Mouse (Mus musculus) heart, embryonic 15.5 days (tissue): ENCODE results near the gene Gm3402. TPM values are rescaled to one million over a fixed set of nuclear protein-coding genes. Genes with fewer than 3 reads are reported as not detected.
"Not testable (repeated sequence)": the region's sequence is repeated elsewhere in the genome, so short reads cannot be mapped to it uniquely, and the experiment has no call there.

Experiments
- ATAC-seq: fragments of 200-750 bp; cut with Nextera tagmentation; replicated peaks from 2 replicates; pipeline ENCODE4 v1.8.0; 2017; ENCODE audit warnings: low read depth, moderate TSS enrichment; ENCODE audit not compliant: insufficient number of reproducible peaks, insufficient read depth, low FRiP score
- H3K27ac ChIP-seq: fragments of 300-500 bp; sonication (generic); 2 replicates; pipeline ENCODE4 v1.5.1; 2015; ENCODE audit warnings: mild to moderate bottlenecking, inconsistent platforms
- H3K27me3 ChIP-seq: fragments of 300-500 bp; sonication (generic); 2 replicates; pipeline ENCODE4 v1.6.1; 2015; ENCODE audit warnings: inconsistent platforms
- H3K36me3 ChIP-seq: fragments of 300-500 bp; sonication (generic); 2 replicates; pipeline ENCODE4 v1.6.1; 2015; ENCODE audit warnings: mild to moderate bottlenecking, inconsistent platforms
- H3K4me1 ChIP-seq: fragments of 300-500 bp; sonication (generic); replicated peaks from 2 replicates; pipeline ENCODE4 v1.6.1; 2015; ENCODE audit warnings: inconsistent platforms
- H3K4me2 ChIP-seq: fragments of 300-500 bp; sonication (generic); 2 replicates; pipeline ENCODE4 v1.6.1; 2015; ENCODE audit warnings: inconsistent platforms, mild to moderate bottlenecking, moderate library complexity
- H3K4me3 ChIP-seq: fragments of 300-500 bp; sonication (generic); 2 replicates; pipeline ENCODE4 v1.5.1; 2015; ENCODE audit warnings: mild to moderate bottlenecking, inconsistent platforms
- H3K9ac ChIP-seq: fragments of 300-500 bp; sonication (generic); 2 replicates; pipeline ENCODE4 v1.6.1; 2015; ENCODE audit warnings: mild to moderate bottlenecking, inconsistent platforms
- H3K9me3 ChIP-seq: fragments of 300-500 bp; sonication (generic); replicated peaks from 2 replicates; pipeline ENCODE4 v1.6.1; 2016; ENCODE audit warnings: inconsistent platforms
- WGBS: fragments of 180-500 bp; shearing (Covaris S2); methylation state at CpG from one replicate; pipeline ENCODE4 v1.1.7; 2015; ENCODE audit warnings: mixed read lengths; 5-methylcytosine and 5-hydroxymethylcytosine counted together
- polyA plus RNA-seq: library from polyadenylated mRNA; unstranded; fragments of >200 nt; fragmentation: Nextera tagmentation; extraction: Ambion mirVana; gene quantifications from 2 replicates; pipeline ENCODE4 v1.2.1, GENCODE M21; 2015

Gm3402 gene
- polyA plus RNA-seq, 1 experiment from 2014 or later = not detected

DNA sequence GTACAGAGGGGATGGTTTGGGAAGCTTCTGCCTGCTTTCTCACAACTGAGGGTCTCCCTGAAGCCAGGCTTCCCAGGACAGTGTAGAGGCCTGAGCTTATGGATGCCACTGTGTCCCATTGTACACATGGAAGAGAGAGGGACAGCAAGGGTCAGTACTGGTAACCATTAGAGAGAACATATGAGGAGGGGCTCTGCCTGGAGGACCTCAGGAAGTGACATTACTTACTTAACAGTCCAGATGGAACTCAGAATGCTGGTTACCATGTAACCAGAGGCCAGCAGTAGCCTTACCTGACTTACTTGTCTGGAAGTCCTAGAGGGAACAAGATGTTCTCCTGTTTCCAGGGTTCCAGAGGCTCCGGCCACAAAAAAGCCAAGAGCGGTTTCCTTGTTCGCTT lies 23.4 kb downstream of the Gm3402 start, which contains the start of gene Gm3409:
TSS of gene Gm3409 (plus strand) at position 301 of the 400 bp plus-strand sequence.
- not testable (repeated sequence) for H3K9me3 ChIP-seq, H3K4me1 ChIP-seq, H3K4me3 ChIP-seq, H3K4me2 ChIP-seq, H3K36me3 ChIP-seq, H3K27ac ChIP-seq, H3K9ac ChIP-seq, ATAC-seq, H3K27me3 ChIP-seq
- WGBS = 90% methylated on average over 3 of the region's 3 CpGs

DNA sequence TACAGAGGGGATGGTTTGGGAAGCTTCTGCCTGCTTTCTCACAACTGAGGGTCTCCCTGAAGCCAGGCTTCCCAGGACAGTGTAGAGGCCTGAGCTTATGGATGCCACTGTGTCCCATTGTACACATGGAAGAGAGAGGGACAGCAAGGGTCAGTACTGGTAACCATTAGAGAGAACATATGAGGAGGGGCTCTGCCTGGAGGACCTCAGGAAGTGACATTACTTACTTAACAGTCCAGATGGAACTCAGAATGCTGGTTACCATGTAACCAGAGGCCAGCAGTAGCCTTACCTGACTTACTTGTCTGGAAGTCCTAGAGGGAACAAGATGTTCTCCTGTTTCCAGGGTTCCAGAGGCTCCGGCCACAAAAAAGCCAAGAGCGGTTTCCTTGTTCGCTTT lies 41.9 kb downstream of the Gm3402 start, which contains the start of gene Gm3415:
TSS of gene Gm3415 (plus strand) at position 301 of the 400 bp plus-strand sequence.
- H3K36me3 ChIP-seq, ATAC-seq, H3K4me1 ChIP-seq, H3K27ac ChIP-seq, H3K4me2 ChIP-seq, H3K9ac ChIP-seq, H3K27me3 ChIP-seq, H3K9me3 ChIP-seq, H3K4me3 ChIP-seq: not testable (repeated sequence)
- no CpG with 5 or more reads among the region's 3 CpGs for WGBS

DNA sequence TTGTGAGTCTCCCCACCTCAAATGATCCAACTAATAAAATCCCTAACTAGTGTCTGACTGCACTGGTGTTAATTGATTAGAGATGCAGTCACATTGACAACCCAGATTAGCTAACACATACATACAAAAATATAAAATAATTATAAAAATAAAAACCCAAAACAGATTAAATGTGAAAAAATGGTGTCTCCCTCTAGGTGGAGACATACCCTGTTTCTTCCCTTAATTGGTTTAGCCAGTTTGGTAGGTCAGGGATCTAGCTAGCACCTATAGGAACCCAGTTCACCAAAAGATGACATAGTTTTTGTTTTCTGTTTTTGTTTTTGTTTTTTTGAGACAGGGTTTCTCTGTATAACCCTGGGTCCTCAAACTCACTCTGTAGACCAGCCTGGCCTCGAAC lies 50.3 kb downstream of the Gm3402 start:
- no peaks in the 10 kb centered on the region for H3K27me3 ChIP-seq
- no peak for ATAC-seq
- no peak overlapping the region for H3K4me3 ChIP-seq
- peaks cover 3% of the 10 kb centered on the region for H3K9me3 ChIP-seq
- no peaks in the 10 kb centered on the region for H3K4me1 ChIP-seq
- whole genome bisulfite sequencing = 65% methylated on average over 1 of the region's 1 CpGs
- H3K36me3 ChIP-seq = no peaks in the 10 kb centered on the region
- no peak overlapping the region for H3K27ac ChIP-seq
- no peak overlapping the region for H3K9ac ChIP-seq
- H3K4me2 ChIP-seq = no peak overlapping the region

Other genes with a start within 250 kb of the Gm3402 start
- 0.11 and 0.37 TPM in 2 replicates for gene Wasf3, start 129.1 kb upstream of the Gm3402 start, polyA plus RNA-seq
- gene Gm6408, start 32.2 kb upstream of the Gm3402 start, polyA plus RNA-seq = not detected in 2 replicates
- gene Gm6370, start 22.8 kb upstream of the Gm3402 start, polyA plus RNA-seq = not detected in 2 replicates
- gene 4930449I24Rik, start 11.7 kb upstream of the Gm3402 start, polyA plus RNA-seq = not detected in 2 replicates
- gene Gm3404, start 11.7 kb downstream of the Gm3402 start, polyA plus RNA-seq = not detected in 2 replicates
- not detected in 2 replicates for gene Gm3409, start 23.5 kb downstream of the Gm3402 start, polyA plus RNA-seq
- not detected in 2 replicates for gene Gm3415, start 42.0 kb downstream of the Gm3402 start, polyA plus RNA-seq
- gene Gpr12, start 71.1 kb downstream of the Gm3402 start, polyA plus RNA-seq = not detected in 2 replicates